Mouse (Mus musculus) ovary, postnatal 36 days (tissue): ENCODE data around the gene Ogfod2.
A peak's percentile ranks its signal among the peaks of the same experiment; 100 is the strongest.

Source experiments
- DNase-seq: peaks from one replicate; pipeline ENCODE4 v3.0.0; 2022; ENCODE audit warnings: low spot score, mixed read lengths

Ogfod2 gene

DNA sequence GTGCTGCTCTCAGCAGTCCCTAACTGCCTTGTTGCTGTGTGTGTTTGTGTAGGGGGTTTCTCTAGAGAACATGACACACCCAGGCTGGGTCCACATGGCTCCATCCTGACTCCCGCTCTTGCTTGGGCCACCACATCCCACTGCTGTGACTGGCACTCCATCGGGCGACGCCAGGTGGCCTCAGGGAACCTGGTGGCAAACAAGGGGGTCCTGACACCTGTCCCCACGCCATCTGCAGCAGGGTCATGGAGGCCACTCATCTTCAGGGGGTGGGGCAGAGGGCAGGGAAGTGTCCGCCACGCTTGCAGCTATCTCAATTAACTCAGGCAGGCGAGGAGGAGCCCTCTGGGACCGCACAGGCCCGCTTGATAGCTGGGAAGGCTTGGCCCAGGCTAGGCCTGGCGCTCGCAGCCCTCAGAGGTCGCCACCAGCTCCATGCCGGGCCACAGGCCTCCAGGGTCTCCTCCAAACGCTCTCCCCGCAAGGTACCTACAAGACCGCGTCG is 17.0 kb upstream of the Ogfod2 start:
- DNase-seq = peak; percentile 20

DNA sequence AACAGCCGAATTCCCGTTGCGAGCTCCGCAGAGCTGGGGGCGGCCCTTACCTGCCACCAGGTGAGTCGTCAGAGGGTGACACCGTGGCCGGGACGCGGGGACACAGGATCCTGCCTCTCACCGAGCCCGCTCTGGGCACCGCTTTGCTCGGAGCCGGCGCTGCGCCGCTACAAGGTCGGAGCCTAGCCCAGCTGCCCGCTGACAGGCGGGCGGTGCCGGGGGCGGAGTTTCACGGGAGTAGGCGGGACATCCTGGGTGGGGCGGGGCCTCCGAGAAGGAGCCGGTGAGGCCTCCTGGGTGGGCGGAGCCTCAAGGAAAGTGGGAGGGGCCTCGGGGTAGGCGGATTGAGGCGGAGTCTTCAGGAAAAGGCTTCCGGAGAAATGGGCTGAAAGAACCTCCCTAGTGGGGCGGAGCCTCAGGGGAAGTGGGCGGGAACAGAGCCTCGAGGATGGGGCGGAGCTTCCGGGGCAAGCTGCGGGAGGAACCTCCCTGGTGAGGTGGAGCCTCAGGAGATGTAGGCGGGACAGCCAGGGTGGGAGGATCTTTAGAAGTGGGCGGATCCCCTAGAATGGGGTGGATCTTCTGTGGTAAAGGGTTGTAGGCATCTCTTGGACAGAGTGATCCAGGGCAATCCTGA is 16.4 kb upstream of the Ogfod2 start, which contains the start of gene Abcb9:
Abcb9 (minus strand) TSS at position 203 of the 637 bp plus-strand sequence.
- peak; percentile 95 for DNase-seq

DNA sequence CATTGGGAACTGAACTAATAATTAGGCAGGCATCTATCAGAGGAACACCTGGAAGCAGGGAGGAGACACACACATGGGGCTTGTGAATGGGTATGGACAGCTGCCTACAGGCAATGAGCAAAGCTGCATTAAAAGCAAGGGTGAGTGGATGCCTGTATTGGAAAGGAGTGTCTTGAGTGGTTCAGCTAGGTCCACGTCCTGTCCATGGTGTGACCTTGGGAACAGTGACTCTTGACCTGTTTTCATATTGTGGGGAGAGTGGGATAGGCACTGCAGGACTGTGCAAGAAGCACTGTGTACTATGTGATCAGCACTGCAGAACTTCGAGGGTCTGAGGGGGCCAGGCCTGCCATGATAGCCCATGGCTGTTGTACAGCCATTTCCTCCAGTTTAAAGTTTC is 13.2 kb upstream of the Ogfod2 start:
- no peak for DNase-seq

DNA sequence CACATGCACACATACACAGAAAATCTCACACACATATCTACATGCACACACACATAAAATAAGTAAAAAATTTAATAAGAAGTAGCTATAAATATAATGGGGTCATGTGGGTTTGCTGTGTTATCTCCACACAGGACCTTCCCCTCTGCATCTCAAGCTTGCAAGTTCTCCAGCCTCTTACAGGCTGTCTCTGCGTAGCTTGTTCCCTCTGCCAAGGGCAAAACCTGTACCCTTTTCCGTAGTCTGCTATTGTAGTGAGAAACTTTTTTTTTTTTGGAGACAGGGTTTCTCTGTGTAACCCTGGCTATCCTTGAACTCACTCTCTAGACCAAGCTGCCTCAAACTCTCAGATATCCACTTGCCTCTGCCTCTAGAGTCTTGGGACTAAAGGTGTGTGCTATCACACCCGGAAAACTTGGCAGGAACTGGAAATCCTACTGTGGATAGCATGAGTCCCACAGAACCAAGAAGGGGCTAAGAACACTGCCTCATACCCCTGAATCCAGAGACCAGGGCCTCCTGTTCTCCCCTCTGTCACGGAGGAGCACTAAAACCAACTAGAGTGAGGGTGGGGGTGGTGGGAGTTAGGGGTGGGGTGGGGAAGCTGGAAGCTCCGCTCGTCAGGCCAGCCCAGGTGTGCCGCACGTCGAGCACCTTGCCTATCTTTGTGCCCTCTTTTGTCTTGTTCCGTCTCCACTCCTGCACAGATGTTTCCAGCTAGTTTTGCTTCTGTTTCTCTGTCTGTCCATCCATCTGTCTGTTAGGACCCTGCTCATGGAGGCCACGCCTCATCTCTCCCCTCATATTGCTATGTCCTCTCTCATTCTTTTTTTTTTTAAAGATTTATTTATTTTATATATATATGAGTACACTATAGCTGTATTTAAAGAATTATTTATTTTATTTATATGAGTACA is 11.7 kb upstream of the Ogfod2 start:
- no peak for DNase-seq

DNA sequence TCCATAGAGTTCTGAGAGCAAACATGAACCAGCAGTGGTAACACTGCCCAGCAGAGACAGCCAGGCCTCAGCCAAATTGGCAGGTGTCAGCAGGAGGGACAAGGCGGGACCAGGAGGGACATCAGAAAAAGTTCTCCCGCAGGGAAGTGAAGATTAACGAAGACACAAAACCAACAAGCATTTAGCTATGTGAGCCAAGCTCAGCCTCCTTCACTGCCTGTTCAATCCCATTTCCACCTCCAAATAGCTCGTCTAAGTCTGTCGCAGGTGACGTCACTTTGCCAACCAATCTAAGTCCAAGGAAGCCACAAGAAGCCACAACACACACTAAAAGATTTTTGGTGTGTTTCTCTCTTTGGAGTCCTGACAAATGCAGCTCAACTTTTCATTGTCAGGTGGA is 9.8 kb upstream of the Ogfod2 start:
- DNase-seq = no peak

DNA sequence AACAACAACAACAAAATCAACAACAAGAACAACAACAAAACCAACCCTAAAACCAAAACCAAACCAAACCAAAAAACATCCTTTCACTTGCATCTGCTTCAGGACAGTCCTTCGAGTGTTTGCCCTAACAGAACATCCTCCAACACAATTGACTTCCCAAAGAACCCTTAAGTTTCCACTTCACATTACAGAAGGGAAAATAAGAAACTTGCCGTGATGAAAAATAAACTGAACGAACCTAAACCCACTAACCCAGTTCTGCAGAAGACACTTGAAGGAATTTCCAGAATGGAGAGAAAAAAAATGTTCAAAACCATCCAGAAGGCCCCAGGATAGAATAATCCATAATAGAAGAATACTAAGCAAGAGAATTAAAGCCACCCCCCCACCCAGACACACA is 9.1 kb upstream of the Ogfod2 start:
- no peak for DNase-seq

DNA sequence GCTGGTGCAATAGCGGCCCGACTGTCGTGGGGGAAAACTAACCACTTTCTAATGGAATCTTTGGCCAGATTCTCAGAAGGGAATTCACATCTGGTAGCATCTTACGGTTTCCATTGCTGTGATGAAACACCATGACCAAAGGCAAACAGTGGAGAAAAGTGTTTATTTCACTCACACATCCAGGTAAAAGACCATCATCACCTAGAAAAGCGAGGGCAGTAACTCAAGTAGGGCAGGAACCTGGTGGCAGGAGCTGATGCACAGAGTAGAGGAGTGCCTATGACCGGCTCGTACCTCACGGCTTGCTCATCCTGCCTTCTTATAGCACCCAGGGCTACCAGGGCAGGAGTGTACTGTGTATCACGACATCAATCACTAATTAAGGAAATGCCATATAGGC is 8.5 kb upstream of the Ogfod2 start:
- DNase-seq = no peak

DNA sequence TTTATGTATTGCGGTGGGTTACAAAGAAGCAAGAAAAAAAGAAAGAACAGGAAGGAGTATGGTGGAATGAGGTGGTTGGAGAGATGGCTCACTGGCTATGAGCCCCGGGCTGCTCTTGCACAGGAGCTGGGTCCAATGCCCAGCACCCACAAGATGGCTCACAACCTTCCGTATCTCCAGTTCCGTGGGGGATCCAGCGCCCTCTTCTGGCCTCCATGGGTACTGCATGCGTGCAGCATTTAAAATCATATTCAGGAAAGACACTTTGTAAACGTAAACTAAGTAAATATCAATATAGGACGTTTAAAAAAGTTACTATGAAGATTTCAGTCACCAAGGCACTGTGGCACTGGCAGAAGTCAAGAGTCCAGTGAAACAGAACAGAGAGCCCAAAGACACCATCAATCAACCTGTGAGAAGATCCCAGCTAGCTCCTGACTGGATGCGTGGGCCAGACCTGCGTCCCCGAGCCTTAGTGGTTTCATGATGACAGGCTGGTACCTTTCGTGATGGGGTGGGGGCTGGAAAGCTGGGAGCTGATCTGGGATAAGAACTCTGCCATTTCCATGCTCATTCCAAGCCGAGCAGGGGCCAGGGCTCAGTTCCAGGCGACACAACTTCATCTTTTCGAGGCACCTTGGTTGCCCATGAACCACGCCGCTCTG is 888 bp upstream of the Ogfod2 start:
- DNase-seq = no peak

DNA sequence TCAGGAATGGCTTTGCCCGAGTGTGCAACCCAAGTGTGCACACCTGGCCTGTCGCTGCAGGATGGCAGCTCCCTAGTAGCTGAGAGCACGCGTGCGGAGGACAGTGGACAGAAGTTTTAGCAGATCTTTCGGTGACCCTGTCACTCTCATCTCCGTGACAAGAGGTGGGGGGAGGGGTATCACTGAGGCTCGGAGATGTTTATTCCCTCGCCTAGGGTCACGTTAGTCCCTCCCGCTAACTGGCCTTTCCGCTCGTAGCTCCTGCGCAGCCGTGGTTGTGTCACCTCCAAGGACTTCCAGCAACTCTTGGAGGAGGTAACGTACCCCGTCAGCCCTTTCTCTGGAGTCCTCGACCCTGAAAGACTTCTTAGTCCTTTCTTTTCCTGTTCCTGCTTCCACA is 434 bp downstream of the Ogfod2 start:
- peak; percentile 55 for DNase-seq

DNA sequence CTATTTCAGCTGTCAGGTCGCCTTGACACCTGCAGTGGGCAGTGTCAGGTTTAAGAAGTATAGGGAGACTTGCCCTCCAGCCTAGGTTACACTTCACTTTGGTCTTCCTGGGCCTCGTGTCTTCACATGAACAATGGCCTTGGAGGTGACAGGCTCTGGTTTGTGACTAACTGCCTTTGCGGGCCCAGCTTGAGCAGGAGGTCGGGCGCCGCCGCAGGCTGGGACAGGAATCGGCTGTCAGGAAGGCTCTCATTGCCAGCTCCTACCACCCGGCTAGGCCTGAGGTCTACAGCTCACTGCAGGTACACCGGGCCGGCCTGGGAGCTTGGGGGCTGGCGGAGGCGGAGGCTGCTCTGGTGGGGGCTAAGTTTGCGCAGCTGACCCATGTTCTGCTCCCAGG is 933 bp downstream of the Ogfod2 start:
- DNase-seq = peak; percentile 56

DNA sequence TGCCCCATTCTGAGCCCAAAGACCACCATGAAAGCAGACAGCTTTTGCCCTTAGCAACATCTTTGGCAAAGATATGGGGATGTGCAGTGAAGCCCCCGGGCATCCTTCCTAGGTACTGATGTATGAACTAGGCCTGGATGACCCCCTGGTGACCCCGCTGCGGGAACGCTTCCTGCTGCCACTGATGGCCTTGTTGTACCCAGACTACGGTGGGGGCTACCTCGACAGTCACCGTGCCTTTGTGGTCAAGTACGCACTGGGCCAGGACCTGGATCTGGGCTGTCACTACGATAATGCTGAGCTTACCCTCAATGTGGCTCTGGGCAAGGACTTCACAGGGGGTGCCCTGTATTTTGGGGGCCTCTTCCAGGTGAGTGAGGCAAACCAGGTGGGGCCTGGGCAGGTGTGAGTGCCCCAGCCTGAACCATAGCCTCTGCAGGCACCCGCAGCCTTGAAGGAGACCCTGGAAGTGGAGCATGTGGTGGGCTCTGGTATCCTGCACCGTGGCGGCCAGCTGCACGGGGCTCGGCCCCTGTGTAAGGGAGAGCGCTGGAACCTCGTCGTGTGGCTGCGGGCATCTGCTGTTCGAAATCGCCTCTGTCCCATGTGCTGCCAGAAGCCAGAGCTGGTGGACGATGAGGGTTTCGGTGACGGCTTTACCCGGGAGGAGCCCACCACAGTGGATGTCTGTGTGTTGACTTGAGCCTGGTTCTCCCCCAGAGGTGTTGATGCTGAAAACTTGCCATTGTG is 2.4 kb downstream of the Ogfod2 start:
- DNase-seq = no peak

DNA sequence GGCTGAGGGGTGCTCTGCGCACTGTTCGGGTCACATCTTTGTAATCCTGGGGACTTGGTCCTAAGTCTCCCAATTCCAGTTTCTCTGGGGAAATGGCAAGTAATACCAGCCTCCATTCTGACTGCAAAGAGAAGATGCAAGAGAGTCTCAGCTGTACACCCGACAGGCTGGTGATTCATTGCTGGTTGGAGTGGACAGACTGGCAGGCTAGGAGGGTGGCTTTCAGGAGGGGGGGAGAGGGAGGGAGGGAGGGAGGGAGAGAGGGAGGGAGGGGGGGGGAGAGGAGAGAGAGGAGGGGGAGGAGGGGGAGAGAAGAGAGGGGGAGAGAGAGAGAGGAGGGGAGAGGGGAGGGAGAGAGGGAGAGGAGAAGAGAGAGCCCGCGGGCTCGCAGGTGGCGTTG is 3.4 kb downstream of the Ogfod2 start:
- DNase-seq = no peak

DNA sequence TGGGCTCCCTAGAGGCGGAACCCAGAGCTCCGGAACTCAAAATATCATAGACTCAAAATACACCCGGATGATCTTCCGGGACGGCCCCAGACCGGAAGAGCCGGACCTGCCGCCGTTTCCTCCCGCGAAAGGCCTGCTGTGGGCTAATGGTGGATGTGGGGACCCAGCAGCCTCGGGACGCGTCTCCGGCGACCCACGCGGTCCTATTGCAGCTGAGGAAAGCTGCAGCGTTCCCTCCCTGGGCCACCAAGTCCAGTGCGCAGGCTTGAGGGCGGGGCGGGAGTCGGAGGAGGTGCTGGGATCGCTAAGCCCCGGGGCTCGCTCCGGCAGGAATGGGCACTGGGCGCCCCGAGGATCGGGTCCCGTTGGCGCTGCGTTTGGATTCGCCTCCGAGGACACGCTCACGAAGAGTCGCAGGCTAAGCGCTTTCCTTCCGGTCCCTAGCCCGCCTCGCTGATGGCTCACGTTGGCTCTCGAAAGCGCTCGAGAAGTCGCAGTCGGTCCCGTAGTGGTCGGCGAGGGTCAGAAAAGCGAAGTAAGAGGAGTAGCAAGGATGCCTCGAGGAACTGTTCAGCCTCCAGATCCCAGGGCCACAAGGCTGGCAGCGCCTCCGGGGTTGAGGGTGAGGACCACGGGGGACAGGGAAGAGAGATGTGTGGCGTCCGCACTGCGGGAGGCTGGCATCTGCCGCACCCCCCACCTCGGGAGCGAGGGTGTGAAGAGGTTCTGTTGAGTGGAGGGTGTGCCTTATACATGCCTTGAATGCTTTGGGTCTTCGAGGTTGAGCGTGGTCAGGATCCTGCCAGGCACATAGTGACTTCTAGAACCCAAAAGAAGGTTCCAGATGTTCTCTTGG is 4.1 kb downstream of the Ogfod2 start, which contains the start of gene Arl6ip4:
Arl6ip4 (plus strand) TSS at position 100 of the 856 bp plus-strand sequence.
- DNase-seq = peak; percentile 75

DNA sequence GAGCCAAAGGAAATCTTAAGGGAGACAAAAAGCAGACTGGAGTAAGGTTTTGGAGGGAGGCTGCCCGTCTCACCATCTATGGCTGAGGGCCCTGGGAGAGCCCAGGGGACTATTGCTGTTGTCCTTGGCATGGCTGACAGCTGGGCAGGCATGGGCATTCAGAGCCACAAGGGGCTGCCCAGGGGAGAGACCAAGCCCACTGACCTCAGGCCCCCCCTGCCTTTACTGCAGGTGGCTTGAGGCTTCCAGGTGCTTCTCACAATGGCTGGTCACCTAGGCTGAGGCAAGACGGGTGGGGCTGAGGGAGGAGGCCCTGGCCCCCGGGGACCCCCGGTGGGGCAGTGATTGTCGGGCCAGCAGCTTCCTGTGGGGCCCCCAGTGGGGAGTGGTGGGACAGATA is 7.1 kb downstream of the Ogfod2 start:
- DNase-seq = no peak

DNA sequence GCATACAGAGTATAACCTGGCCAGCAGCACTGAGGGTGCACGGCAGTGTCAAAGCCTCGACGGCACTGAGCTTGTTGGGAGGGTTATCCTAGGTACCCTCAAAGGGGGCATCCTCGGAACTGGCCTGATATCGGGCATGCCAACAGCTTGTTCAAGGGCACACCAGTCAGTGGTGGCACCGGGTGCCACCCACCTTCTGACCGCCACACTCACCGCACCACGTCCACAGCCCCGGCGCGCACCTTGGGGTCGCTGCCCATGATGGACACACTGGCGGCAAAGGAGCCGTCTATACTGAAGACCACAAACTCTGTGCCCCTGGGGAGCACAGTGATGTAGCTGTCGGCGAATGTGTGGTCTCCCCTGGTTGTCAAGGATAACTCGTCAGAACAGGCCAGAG is 10.3 kb downstream of the Ogfod2 start:
- DNase-seq = no peak

DNA sequence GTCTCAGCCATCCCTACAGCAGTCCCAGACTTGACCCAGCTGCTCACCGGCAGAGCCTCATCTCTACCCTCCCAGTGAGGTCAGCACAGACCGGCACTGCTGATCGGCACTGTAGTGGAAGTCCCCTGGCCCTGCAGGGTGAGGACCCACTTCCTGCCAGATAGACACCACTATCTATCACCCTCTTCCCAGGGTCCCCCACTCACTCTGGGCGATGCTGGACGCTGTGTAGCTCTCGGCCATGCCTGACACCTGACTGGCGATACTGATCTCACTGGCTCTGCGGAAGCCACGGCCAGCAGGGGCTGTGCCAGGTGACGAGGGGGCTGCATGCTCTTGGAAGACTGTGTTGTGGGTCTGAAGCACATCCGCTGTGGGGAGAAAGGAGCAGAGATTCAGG is 13.0 kb downstream of the Ogfod2 start:
- no peak for DNase-seq

DNA sequence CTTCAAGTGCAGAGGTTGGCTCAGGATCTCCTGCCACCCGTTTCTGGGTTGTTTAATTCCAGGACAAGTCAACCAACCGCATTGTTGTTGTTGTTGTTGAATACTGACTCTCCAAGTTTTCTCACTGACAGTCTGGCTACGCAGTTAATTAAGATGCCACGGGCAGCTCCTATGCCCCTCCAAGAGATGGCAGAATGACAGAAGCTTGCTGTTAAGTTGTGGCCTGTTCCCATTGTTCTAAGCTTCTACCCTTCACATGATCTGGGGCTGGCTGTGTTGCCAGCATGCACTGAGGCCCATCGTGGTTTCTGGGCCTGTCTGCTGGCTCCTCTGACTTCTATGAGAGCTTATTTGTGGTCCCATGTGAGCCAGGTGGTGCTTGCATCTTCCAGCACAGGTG is 22.2 kb downstream of the Ogfod2 start:
- no peak for DNase-seq

DNA sequence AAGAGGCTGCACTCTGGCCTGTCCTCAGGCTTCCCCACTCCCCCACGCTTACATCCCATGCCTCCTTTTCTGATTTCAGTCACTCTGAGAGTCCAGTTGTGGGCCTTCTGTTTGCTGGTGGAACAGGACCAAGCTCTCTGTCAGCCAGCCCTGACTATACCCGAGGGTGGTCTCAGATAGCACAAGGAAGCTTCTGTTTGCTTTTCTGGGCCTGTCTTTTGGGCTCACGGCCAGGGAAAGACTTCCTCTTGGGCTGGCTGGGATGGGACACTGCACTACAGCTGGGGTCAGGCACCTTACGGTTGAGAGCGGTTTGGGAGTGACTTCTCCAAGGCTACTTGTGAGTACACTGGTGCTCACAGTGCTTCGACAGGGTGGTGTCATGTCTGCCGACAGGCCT is 26.0 kb downstream of the Ogfod2 start:
- no peak for DNase-seq

DNA sequence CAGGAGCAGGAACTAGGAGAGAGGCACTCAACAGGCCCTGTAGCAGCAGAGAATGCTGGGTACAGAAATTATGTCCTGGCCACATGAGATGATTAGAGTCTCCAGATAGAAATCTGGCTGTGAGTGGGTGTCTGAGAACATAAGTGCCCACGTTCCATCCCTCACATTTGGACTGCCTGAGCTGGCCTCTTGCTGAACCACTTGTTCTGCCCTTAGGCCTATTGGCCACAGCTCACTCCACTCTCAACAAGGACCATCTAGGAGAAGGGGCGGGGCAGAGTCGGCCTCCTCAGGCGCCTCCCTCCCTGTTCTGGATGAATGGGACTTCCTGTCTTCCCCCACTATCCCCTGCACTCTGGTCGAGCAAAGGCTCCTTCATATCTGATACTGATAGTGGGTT is 36.9 kb downstream of the Ogfod2 start:
- DNase-seq = no peak

DNA sequence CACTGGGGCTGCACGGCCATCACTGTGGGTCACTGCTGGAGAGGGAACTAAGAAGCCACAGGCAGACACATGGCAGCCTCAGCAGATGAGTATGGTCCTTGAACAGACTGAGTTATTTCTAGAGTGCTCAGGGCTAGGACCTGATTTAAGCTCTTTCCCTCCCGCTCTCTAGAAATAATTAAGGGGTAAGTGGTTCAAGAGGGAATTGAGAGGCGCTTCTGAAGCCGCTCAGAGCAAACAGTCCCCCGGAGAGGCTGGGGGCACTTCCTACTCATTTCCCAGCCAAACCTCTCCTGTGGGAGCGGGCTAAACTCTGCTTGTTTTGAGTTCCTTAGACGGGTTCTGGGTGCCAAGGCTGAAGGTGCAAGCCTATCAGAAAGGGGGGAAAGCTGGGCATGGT is 38.8 kb downstream of the Ogfod2 start:
- DNase-seq = no peak

DNA sequence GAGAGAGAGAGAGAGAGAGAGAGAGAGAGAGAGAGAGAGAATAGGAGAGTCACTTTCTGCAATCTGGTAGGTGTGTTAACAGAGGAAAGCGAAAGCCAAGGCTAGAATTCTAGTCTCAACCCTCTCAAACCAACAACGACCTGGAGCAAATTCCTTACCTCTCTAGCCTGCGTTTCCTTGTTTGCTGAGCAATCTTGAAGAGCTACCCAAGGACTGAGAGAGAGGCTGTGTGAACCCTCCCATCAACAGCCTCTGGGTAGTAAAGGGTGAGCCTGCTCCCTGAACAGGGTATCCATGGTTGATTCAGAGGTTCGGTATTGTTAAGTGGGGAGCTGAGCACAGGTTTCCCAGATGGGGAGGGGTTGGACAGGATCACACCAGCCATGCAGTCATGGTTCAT is 40.6 kb downstream of the Ogfod2 start:
- DNase-seq = no peak
